Comparison of ENCODE assay signal across 9 mouse cellular contexts in genomic region chr10:99284918-99285317, GRCm38 (mm10). TPM values are rescaled to one million over a fixed set of nuclear protein-coding genes. Genes with fewer than 3 reads are reported as not detected.
DNase-seq lines count a peak whose midpoint lies in the region; ATAC-seq and TF ChIP-seq lines count a peak whose summit lies in the region.
"Had no signal": no experiment of that assay in that cellular context is flagged by ENCODE, and none has a peak within 500 bp of the region (broad histone marks: within the 10 kb centered on the region; RNA-seq: fewer than 3 reads in every experiment).

No protein-coding gene starts in this region.

- no peak; the same call in 1 of the 2 replicates for ATAC-seq in heart, embryonic 16.5 days (replicated peaks; ENCODE audit: extremely low read depth, insufficient read depth, low FRiP score)
- ATAC-seq in liver, embryonic 13.5 days (ENCODE audit: low read depth) = no peak
- ATAC-seq in hindbrain, postnatal 0 days = no peak

- intact Hi-C loops in heart, postnatal 14 days (cut with DNase I) = loop anchor here (5.0 kb wide), 2 partner anchors 47 to 122 kb away; no protein-coding TSS in a partner anchor

- peak overlapping the region; percentile 83 for H3K27ac ChIP-seq in heart, embryonic 16.5 days (ENCODE audit: low read length)
- 0 out of 2 replicates have a peak overlapping the region, but pooled peaks have one; percentile 18 for H3K27ac ChIP-seq in liver, embryonic 13.5 days
- no peak overlapping the region for H3K27ac ChIP-seq in hindbrain, postnatal 0 days
- H3K27ac ChIP-seq: liver, embryonic 14.5 days had no signal

- no peak for DNase-seq in heart, postnatal 14 days
- DNase-seq in testis, postnatal 10 days (ENCODE audit: low spot score) = peak; percentile 44
- DNase-seq in testis, postnatal 14 days (ENCODE audit: low spot score) = no peak
- DNase-seq in liver, embryonic 13.5 days = no peak
- DNase-seq in cerebellum, postnatal 36 days = no peak
- DNase-seq in adrenal gland, adult (ENCODE audit: inconsistent age in 2 of 2, low spot score in 1 of 2) = no peak
- DNase-seq in hindbrain, postnatal 0 days (ENCODE audit: low spot score) = no peak

- H3K4me3 ChIP-seq in heart, embryonic 16.5 days (ENCODE audit: low read length) = peak overlapping the region; percentile 18
- no peak overlapping the region for H3K4me3 ChIP-seq in liver, embryonic 13.5 days (replicated peaks)
- H3K4me3 ChIP-seq in hindbrain, postnatal 0 days (ENCODE audit: low read length) = no peak overlapping the region

- no peak for TF ChIP-seq CTCF in hindbrain, postnatal 0 days (IDR thresholded peaks at IDR 0.05; ENCODE audit: low read depth)

- no peaks in the 10 kb centered on the region for H3K9me3 ChIP-seq in heart, embryonic 16.5 days (replicated peaks; ENCODE audit: control insufficient read depth, low read length)
- H3K9me3 ChIP-seq in liver, embryonic 13.5 days (replicated peaks) = no peaks in the 10 kb centered on the region
- H3K9me3 ChIP-seq in hindbrain, postnatal 0 days (ENCODE audit: low read length) = no peaks in the 10 kb centered on the region

- no peaks in the 10 kb centered on the region for H3K27me3 ChIP-seq in heart, embryonic 16.5 days (ENCODE audit: control insufficient read depth, insufficient read depth, low read length)
- H3K27me3 ChIP-seq in liver, embryonic 13.5 days = peaks cover 5% of the 10 kb centered on the region; the same call in 1 of the 2 replicates
- H3K27me3 ChIP-seq in hindbrain, postnatal 0 days (ENCODE audit: insufficient read depth, low read length) = no peaks in the 10 kb centered on the region

- no peaks in the 10 kb centered on the region for H3K36me3 ChIP-seq in heart, embryonic 16.5 days (ENCODE audit: control insufficient read depth, insufficient read depth)
- no peaks in the 10 kb centered on the region for H3K36me3 ChIP-seq in liver, embryonic 13.5 days
- no peaks in the 10 kb centered on the region for H3K36me3 ChIP-seq in hindbrain, postnatal 0 days (ENCODE audit: insufficient read depth, low read length)

- H3K4me2 ChIP-seq in heart, embryonic 16.5 days (ENCODE audit: low read depth, low read length) = peak overlapping the region; percentile 45
- H3K4me2 ChIP-seq in liver, embryonic 13.5 days = no peak overlapping the region
- no peak overlapping the region for H3K4me2 ChIP-seq in hindbrain, postnatal 0 days (ENCODE audit: low read depth, low read length)

- 17% methylated on average over 9 of the region's 9 CpGs for WGBS in heart, embryonic 16.5 days
- WGBS in liver, embryonic 13.5 days (ENCODE audit: insufficient replicate concordance) = 20% methylated on average over 9 of the region's 9 CpGs
- WGBS in hindbrain, postnatal 0 days = 83% methylated on average over 9 of the region's 9 CpGs

- peaks cover 30% of the 10 kb centered on the region for H3K4me1 ChIP-seq in heart, embryonic 16.5 days (ENCODE audit: control insufficient read depth, insufficient read depth, low read length)
- peaks cover 10% of the 10 kb centered on the region for H3K4me1 ChIP-seq in liver, embryonic 13.5 days (replicated peaks)
- H3K4me1 ChIP-seq in hindbrain, postnatal 0 days (ENCODE audit: insufficient read depth, low read length) = no peaks in the 10 kb centered on the region; the same call in 1 of the 2 replicates

- peak overlapping the region; percentile 52 for H3K9ac ChIP-seq in heart, embryonic 16.5 days (ENCODE audit: low read length)
- H3K9ac ChIP-seq in liver, embryonic 13.5 days = no peak overlapping the region
- H3K9ac ChIP-seq in hindbrain, postnatal 0 days (replicated peaks; ENCODE audit: low read length) = no peak overlapping the region
- H3K9ac ChIP-seq: liver, embryonic 14.5 days had no signal

RNA-seq across cellular contexts. Expression of gene Dusp6, which starts 21.9 kb away (rescaled TPM):
- 39.4 and 40.7 TPM in 2 replicates for polyA plus RNA-seq in heart, embryonic 16.5 days (2015; fragmentation: Nextera tagmentation; extraction: Ambion mirVana)
- 10 to 100 TPM; 20.9 to 26.1 TPM for total RNA-seq in heart, postnatal 14 days (2021)
- 12.3 and 13.7 TPM in 2 replicates for polyA plus RNA-seq in liver, embryonic 13.5 days (2015; fragmentation: Nextera tagmentation; extraction: Ambion mirVana)
- total RNA-seq in hindbrain, postnatal 0 days (2014; rRNA removed) = 65.3 and 74.0 TPM in 2 replicates
- 32.5 and 35.2 TPM in 2 replicates for polyA plus RNA-seq in hindbrain, postnatal 0 days (2015; fragmentation: Nextera tagmentation; extraction: Ambion mirVana)
